Mouse (Mus musculus) forebrain, embryonic 15.5 days (tissue): Measurements from ENCODE around the gene Hes7. TPM values are rescaled to one million over a fixed set of nuclear protein-coding genes. Genes with fewer than 3 reads are reported as not detected.

Experiments
- ATAC-seq: fragments of 200-750 bp; cut with Nextera tagmentation; replicated peaks from 2 replicates; pipeline ENCODE4 v1.8.0; 2017; ENCODE audit warnings: mild to moderate bottlenecking, moderate TSS enrichment, moderate library complexity
- H3K27ac ChIP-seq: fragments of 300-500 bp; sonication (generic); replicated peaks from 2 replicates; pipeline ENCODE4 v1.5.1; 2015; ENCODE audit warnings: mild to moderate bottlenecking, inconsistent platforms
- H3K27me3 ChIP-seq: fragments of 300-500 bp; sonication (generic); 2 replicates; pipeline ENCODE4 v1.6.1; 2015; ENCODE audit warnings: inconsistent platforms
- H3K36me3 ChIP-seq: fragments of 300-500 bp; sonication (generic); 2 replicates; pipeline ENCODE4 v1.6.1; 2015; ENCODE audit warnings: mild to moderate bottlenecking, inconsistent platforms
- H3K4me1 ChIP-seq: fragments of 300-500 bp; sonication (generic); 2 replicates; pipeline ENCODE4 v1.6.1; 2015; ENCODE audit warnings: inconsistent platforms
- H3K4me2 ChIP-seq: fragments of 300-500 bp; sonication (generic); replicated peaks from 2 replicates; pipeline ENCODE4 v1.6.1; 2015; ENCODE audit warnings: mild to moderate bottlenecking, inconsistent platforms
- H3K4me3 ChIP-seq: fragments of 300-500 bp; sonication (generic); 2 replicates; pipeline ENCODE4 v1.5.1; 2015; ENCODE audit warnings: mild to moderate bottlenecking, inconsistent platforms
- H3K9ac ChIP-seq: fragments of 300-500 bp; sonication (generic); replicated peaks from 2 replicates; pipeline ENCODE4 v1.6.1; 2015; ENCODE audit warnings: mild to moderate bottlenecking, inconsistent platforms
- H3K9me3 ChIP-seq: fragments of 300-500 bp; sonication (generic); 2 replicates; pipeline ENCODE4 v1.6.1; 2016; ENCODE audit warnings: inconsistent platforms
- WGBS: fragments of 180-500 bp; shearing (Covaris S2); methylation state at CpG from one replicate; pipeline ENCODE4 v1.1.7; 2015; ENCODE audit warnings: mixed read lengths; 5-methylcytosine and 5-hydroxymethylcytosine counted together
- polyA plus RNA-seq: library from polyadenylated mRNA; unstranded; fragments of >200 nt; fragmentation: Nextera tagmentation; extraction: Ambion mirVana; gene quantifications from 2 replicates; pipeline ENCODE4 v1.2.1, GENCODE M21; 2015

Gene Hes7
- polyA plus RNA-seq, 1 experiment from 2014 or later: 0.42 TPM

DNA sequence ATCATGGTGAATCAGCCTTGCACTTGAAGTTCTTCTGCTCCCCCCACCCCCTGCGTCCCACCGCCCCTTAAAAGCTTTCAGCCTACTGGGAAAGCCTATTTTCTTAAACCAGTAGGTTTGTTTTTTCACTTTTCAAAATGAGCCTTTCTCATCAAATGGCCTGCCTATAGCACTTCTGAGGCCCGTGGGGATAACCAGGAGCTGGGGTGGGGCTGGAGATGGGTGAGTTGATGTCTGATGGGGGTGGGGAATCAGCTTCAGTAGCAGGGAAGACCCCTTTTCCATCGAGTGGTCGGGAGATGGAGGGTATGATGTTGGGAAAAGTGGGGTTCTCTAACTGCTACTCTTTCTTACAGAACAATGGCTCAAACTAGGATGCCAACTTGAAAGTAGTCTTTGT is 3.4 kb upstream of the Hes7 start:
- Histone ChIP-seq H3K4me3 (0 out of 2 replicates have a peak overlapping the region, but pooled peaks have one; percentile 64), H3K4me1 (peaks cover 42% of the 10 kb centered on the region)

DNA sequence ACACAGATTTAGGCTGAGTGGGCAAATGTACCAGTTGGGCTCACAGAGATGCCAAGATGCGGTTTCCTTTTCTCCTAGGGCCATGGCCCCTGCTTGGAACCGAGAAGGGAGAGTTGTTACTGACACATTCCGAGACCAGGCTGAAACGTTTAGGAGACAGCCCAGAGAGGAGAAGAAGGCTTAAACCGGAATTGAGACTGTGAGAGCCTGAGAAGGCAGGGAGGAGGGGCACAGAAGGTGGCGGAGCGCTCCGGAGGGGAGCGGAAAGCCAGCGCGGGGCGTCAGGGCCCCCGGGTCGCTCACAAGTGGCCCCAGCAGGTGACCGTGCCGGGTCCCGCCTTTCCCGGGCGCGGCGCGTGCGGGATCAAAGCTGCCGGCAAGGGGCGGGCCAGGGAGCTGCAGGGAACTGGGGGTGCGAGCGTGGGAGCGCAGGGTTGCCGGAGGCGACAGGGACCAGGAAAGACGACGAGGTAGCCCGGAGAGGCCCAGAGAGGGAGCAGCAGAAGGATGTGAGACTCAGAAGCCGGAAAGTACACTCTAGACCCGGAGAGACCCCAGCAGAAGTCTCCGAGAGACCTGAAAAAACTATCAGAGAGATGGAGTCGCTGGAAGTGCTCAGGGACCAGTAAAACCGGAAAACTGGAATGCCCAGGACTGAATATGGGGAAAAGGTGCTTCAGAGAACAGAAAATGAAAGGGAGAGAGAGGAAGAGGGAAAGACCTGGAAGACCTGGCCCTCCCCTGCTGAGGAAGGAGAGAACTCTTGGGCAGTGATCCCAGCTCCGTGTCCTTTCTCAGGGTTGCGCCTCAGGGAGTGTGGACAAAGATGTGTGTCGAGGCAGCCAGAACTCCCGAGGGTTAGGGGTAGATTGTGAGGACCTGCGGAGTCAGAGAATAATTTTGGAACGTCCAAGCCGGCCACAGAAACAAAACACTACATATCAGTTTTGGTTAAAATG is 2.2 kb upstream of the Hes7 start:
- under 1% methylated on average over 45 of the region's 45 CpGs for WGBS
- H3K4me1 ChIP-seq: peaks cover 43% of the 10 kb centered on the region
- H3K27ac ChIP-seq: peak overlapping the region; percentile 62
- ATAC-seq: no peak
- no peaks in the 10 kb centered on the region for H3K36me3 ChIP-seq
- peak overlapping the region; percentile 64 for H3K4me3 ChIP-seq
- H3K27me3 ChIP-seq: no peaks in the 10 kb centered on the region
- peak overlapping the region; percentile 78 for H3K4me2 ChIP-seq
- H3K9me3 ChIP-seq: no peaks in the 10 kb centered on the region
- H3K9ac ChIP-seq: peak overlapping the region; percentile 60

More for the DNA sequence above, 3.4 kb upstream of the Hes7 start:
- ATAC-seq: no peak
- Histone ChIP-seq H3K27ac (no peak overlapping the region), H3K27me3 (no peaks in the 10 kb centered on the region), H3K36me3 (no peaks in the 10 kb centered on the region), H3K4me2 (peak overlapping the region; percentile 78), H3K9me3 (no peaks in the 10 kb centered on the region), H3K9ac (no peak overlapping the region)
- WGBS: 64% methylated on average over 5 of the region's 5 CpGs

DNA sequence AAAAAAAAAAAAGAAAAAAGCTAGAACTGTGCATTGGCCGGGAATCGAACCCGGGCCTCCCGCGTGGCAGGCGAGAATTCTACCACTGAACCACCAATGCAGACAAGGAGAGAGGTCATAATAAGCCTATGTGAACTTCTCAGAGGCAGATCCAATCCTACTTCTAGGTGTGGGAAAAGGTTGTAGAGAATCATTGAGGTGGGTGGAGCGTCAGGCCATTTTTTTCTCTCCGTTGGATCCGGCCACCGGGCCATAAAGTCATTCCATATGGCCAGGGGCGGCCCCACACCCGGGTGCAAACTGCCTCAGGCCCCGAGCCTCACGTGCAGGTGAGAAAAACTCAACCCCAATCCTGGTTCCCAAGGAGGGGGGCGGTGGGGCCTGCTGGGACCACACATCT is 1.4 kb upstream of the Hes7 start:
- under 1% methylated on average over 15 of the region's 15 CpGs for WGBS
- H3K4me3 ChIP-seq: peak overlapping the region; percentile 64
- no peak overlapping the region; the same call in 1 of the 2 replicates for H3K27ac ChIP-seq
- H3K9me3 ChIP-seq: no peaks in the 10 kb centered on the region
- H3K9ac ChIP-seq: no peak overlapping the region
- H3K4me2 ChIP-seq: peak overlapping the region; percentile 78
- no peaks in the 10 kb centered on the region for H3K36me3 ChIP-seq
- H3K27me3 ChIP-seq: no peaks in the 10 kb centered on the region
- peaks cover 46% of the 10 kb centered on the region for H3K4me1 ChIP-seq
- ATAC-seq: no peak; the same call in 1 of the 2 replicates

DNA sequence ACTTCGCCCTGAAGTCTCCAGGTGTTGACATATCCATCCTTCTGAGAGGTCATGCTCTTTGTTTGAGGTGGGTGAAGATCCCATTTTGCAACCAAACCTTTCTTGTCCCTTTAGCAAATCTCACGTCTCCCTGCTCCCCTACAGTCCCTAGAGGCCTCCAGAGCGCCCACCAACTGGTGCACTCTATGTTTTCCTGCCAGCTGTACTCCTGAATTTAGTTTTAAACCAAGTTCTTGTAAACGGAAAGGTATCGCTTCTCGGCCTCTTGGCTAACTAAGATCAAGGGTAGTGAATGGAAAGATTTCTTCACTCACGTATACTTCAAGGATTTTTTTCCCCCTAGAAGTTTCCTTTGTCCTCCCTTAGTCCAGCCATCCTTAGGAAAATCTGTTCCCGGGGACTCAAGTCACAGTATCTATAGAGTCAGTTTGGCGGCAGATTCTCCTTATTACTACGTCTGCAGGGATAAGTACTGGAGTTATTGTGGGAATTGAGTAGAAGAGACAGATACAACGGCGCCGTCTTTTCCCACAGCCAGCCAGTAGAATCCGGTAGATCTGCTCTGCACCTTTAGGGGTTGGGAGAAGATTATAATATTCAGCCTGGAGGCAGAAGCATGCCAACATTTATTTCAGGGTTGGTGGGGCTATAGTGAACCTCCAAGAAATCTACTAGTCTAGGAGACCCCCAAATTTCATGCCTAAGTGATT is 603 bp upstream of the Hes7 start:
- H3K27ac ChIP-seq: no peak overlapping the region
- peak overlapping the region; percentile 64 for H3K4me3 ChIP-seq
- peaks cover 46% of the 10 kb centered on the region for H3K4me1 ChIP-seq
- peak overlapping the region; percentile 89 for H3K4me2 ChIP-seq
- ATAC-seq: no peak
- no peaks in the 10 kb centered on the region for H3K9me3 ChIP-seq
- H3K36me3 ChIP-seq: no peaks in the 10 kb centered on the region
- WGBS: 37% methylated on average over 14 of the region's 14 CpGs
- no peaks in the 10 kb centered on the region for H3K27me3 ChIP-seq
- no peak overlapping the region for H3K9ac ChIP-seq

DNA sequence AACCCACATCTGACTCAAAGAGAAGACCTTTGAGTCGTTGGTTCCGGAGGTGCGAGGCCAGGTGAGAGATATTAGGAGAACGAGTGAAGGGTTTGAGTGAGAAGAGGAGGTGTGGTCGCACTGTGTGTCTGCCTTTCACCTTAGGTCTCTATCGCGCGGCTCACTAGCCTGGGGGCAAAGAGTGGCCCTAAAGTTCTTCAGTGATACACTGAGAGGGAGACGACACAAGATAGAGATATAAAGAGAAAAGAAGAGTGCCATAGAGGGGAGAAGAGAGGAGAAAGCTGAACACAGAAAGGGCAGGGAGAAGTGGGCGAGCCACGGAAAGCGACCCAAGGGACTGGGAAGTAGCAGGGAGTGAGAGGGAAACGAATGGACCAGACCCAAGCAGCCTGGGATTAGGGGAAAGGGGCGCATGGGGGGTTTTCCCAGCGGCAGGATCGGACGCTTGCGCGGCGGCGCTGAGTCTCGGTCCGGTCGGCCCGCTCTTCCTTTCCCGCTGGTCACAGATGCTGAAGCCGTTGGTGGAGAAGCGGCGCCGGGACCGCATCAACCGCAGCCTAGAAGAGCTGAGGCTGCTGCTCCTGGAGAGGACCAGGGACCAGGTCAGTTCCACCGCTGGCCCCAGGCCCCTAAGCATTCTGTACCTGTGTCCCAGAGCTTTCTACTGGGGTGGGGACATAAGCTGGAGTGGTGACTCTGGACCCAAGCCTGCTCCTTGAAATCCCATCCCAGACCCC is 967 bp downstream of the Hes7 start:
- no peak for ATAC-seq
- Histone ChIP-seq H3K4me2 (peak overlapping the region; percentile 89), H3K27me3 (no peaks in the 10 kb centered on the region), H3K4me1 (peaks cover 52% of the 10 kb centered on the region), H3K27ac (no peak overlapping the region), H3K36me3 (no peaks in the 10 kb centered on the region), H3K9me3 (no peaks in the 10 kb centered on the region), H3K9ac (peak overlapping the region; percentile 75), H3K4me3 (peak overlapping the region; percentile 64)
- 2% methylated on average over 29 of the region's 33 CpGs for WGBS

DNA sequence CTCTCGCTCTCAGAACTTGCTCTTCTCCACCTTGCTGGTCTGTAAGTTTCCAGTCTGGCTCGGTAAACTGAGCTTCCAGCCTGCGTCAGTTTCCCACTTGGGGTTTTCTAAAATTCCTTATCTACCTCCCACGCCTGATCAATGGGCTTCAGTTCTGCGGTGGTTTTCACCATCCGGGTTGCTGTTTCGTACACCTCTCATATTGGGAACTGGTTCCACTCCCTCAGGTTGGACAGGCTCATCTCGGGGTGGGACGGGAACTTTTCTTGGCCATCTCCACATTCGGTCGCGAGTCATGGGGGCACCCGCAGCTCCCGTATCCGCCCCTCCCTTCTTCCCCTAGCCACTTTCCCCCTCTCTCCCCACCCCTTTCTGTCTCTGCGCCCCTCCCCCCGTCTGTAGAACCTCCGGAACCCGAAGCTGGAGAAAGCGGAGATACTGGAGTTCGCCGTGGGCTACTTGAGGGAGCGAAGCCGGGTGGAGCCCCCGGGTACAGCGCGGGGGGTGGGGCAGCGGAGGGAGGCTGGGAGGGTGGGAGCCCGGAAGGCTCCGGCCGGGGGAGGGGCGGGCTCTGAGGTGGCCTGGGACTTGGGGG is 1.6 kb downstream of the Hes7 start:
- Histone ChIP-seq H3K27me3 (no peaks in the 10 kb centered on the region), H3K4me3 (peak overlapping the region; percentile 64), H3K9ac (peak overlapping the region; percentile 75), H3K4me1 (peaks cover 54% of the 10 kb centered on the region), H3K9me3 (no peaks in the 10 kb centered on the region), H3K36me3 (no peaks in the 10 kb centered on the region), H3K4me2 (peak overlapping the region; percentile 89), H3K27ac (peak overlapping the region; percentile 76; the same call in 1 of the 2 replicates)
- WGBS: under 1% methylated on average over 28 of the region's 32 CpGs
- no peak for ATAC-seq

DNA sequence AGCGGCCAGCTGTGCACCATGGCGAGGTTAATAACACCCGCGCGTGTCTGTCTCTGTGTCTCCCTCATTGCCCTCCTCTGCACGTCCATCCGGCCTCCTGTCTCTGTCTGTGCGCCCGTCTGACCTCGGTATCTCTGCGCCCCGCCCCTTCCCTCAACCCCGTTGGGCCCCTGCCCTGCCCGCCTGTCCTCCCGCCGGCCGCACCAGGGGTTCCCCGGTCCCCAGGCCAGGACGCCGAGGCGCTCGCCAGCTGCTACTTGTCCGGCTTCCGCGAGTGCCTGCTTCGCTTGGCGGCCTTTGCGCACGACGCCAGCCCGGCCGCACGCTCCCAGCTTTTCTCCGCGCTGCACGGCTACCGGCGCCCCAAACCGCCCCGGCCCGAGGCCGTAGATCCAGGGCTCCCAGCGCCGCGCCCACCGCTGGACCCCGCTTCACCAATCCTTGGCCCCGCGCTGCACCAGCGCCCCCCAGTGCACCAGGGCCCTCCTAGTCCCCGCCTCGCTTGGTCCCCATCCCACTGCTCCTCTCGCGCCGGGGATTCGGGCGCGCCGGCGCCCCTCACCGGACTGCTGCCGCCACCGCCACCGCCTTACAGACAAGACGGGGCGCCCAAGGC is 2.2 kb downstream of the Hes7 start, which contains the start of gene 9130213A22Rik:
Gene 9130213A22Rik (minus strand): TSS at position 254 of the 616 bp plus-strand sequence.
- peak within 1 kb of the TSS; percentile 89 for H3K4me2 ChIP-seq
- no peaks in the 10 kb centered on the region for H3K9me3 ChIP-seq
- WGBS: under 1% methylated on average over 66 of the region's 66 CpGs
- ATAC-seq: peak; percentile 69
- no peaks in the 10 kb centered on the region for H3K27me3 ChIP-seq
- H3K36me3 ChIP-seq: no peaks in the 10 kb centered on the region
- H3K4me1 ChIP-seq: peaks cover 48% of the 10 kb centered on the region
- H3K9ac ChIP-seq: peak within 1 kb of the TSS; percentile 75
- peak within 1 kb of the TSS; percentile 76 for H3K27ac ChIP-seq
- peak within 1 kb of the TSS; percentile 64 for H3K4me3 ChIP-seq

DNA sequence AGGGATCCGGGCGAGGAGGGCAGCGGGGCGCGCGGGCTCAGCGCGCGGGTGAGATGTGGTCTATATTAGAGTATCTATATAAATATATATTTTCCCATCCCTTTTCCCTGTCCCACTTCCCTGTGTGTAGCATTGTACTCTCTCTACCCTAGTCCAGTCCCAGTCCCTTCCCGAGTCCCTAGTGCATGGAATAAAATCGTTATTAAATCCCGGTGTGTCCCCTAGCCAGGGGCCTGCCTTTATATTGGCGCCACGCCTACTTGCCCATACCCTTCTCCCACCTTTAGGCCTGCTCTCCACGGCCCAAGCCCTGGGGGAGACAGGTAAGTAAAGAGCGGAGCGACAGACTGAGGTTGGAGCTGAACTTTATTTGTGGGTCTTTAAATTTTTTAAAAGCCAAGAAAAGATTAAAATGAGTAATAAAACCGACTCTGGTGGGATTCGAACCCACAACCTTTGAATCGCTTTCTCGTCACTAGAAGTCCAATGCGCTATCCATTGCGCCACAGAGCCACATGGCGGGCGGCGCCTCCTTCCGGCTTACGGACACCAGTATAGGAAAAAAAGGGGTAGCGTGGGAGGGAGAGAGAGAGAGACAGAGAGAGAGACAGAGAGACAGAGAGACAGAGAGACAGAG is 3.0 kb downstream of the Hes7 start:
- no peaks in the 10 kb centered on the region for H3K9me3 ChIP-seq
- H3K9ac ChIP-seq: peak overlapping the region; percentile 75
- peak; percentile 17 for ATAC-seq
- WGBS: under 1% methylated on average over 29 of the region's 29 CpGs
- H3K4me3 ChIP-seq: peak overlapping the region; percentile 64
- H3K4me1 ChIP-seq: peaks cover 45% of the 10 kb centered on the region
- peak overlapping the region; percentile 86 for H3K27ac ChIP-seq
- H3K27me3 ChIP-seq: no peaks in the 10 kb centered on the region
- no peaks in the 10 kb centered on the region for H3K36me3 ChIP-seq
- peak overlapping the region; percentile 89 for H3K4me2 ChIP-seq

DNA sequence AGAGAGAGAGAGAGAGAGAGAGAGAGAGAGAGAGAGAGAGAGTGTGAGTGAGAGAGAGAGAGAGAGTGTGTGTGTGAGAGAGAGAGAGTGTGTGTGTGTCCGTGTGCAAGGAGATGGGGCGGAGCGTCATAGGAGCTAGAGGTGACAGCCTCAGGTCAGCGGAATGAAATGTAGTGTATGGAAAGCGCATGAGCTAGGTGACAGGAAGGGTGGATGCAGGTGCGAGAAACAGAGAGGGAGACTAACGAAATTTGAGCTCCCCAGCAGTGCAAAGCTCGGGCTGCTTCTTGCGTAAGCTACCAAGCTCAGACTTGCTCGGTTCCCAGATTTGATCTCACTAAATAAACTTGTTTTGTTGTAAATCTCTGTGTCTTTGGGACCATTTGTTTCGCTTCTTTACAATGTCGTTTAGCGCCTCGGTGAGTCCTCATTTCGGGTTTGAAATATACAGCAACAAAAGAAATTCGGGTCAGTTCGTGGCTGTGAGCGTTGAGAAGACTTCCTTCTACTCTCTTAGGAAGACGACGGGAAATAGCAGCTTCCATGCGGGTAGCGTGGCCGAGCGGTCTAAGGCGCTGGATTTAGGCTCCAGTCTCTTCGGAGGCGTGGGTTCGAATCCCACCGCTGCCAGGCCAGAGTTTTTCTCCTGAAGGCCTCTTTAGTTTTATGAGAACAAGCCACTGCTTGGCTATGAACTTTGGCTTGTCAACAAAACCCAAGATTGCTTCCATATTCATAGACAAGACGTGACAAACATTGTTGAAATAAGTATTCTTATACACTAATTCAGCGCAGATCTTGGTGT is 3.7 kb downstream of the Hes7 start:
- Histone ChIP-seq H3K36me3 (no peaks in the 10 kb centered on the region), H3K27ac (peak overlapping the region; percentile 86), H3K4me3 (peak overlapping the region; percentile 64), H3K9ac (peak overlapping the region; percentile 48), H3K4me2 (peak overlapping the region; percentile 89), H3K27me3 (no peaks in the 10 kb centered on the region), H3K4me1 (peaks cover 40% of the 10 kb centered on the region), H3K9me3 (no peaks in the 10 kb centered on the region)
- ATAC-seq: peak; percentile 59
- WGBS: under 1% methylated on average over 31 of the region's 31 CpGs

DNA sequence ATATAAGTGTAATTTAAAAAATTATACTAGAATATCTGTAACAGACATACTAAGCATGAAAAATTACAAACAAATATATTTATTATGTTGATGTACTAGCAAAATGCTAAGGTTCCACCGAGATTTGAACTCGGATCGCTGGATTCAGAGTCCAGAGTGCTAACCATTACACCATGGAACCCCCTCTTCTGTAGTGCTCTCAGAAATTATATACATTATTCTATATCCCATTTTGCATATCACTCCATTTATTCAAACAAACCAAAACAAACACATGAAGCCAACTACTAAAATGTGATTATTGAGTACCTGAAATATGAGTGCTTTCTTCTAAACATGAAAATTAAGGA is 4.3 kb downstream of the Hes7 start:
- H3K27me3 ChIP-seq: no peaks in the 10 kb centered on the region
- ATAC-seq: peak; percentile 29; the same call in 1 of the 2 replicates
- WGBS: 0% methylated on average over 3 of the region's 3 CpGs
- no peak overlapping the region for H3K27ac ChIP-seq
- H3K4me3 ChIP-seq: peak overlapping the region; percentile 64
- no peaks in the 10 kb centered on the region for H3K9me3 ChIP-seq
- no peak overlapping the region for H3K9ac ChIP-seq
- peak overlapping the region; percentile 89; the same call in 1 of the 2 replicates for H3K4me2 ChIP-seq
- H3K4me1 ChIP-seq: peaks cover 35% of the 10 kb centered on the region
- no peaks in the 10 kb centered on the region for H3K36me3 ChIP-seq
